Mouse (Mus musculus): Measurements from ENCODE around the gene Scel.

- TF ChIP-seq POLR2A (IDR thresholded peaks at IDR 0.05; ENCODE audit: borderline replicate concordance, control insufficient read depth, low read depth, low read length), result no peak
- TF ChIP-seq CTCF (IDR thresholded peaks at IDR 0.05; ENCODE audit: control insufficient read depth, insufficient read depth, low read length), result no peak
Observed at GRCm38 (mm10) chr14:103648623-103649255, 135.6 kb downstream of the Scel start.

Measured in bone marrow, adult 2 months (tissue).